ENCODE assay signal across 14 mouse cellular contexts in genomic region chr7:35996609-35997008, GRCm38 (mm10).
"Had no signal": no experiment of that assay in that cellular context is flagged by ENCODE, and none has a peak within 500 bp of the region (broad histone marks: within the 10 kb centered on the region; RNA-seq: fewer than 3 reads in every experiment).

No protein-coding gene starts in this region.

- H3K4me2 ChIP-seq: limb, embryonic 13.5 days; liver, embryonic 12.5 days; liver, embryonic 15.5 days; midbrain, embryonic 11.5 days had no signal

- H3K27ac ChIP-seq: limb, embryonic 13.5 days; liver, embryonic 12.5 days; liver, embryonic 15.5 days had no signal

- H3K4me1 ChIP-seq: liver, embryonic 12.5 days; liver, embryonic 15.5 days had no signal

- H3K9ac ChIP-seq: limb, embryonic 13.5 days; liver, embryonic 12.5 days; liver, embryonic 15.5 days had no signal

- H3K27me3 ChIP-seq: limb, embryonic 13.5 days; liver, embryonic 12.5 days; liver, embryonic 15.5 days had no signal

- H3K9me3 ChIP-seq: limb, embryonic 13.5 days; liver, embryonic 12.5 days; liver, embryonic 15.5 days had no signal

- DNase-seq: kidney, adult 18-20 months; kidney, adult 9 months; kidney, postnatal 14 days; kidney, postnatal 4 days; left cerebral cortex, postnatal 4 days; liver; midbrain, embryonic 14.5 days; thymus, postnatal 25 days had no signal

- ATAC-seq: inflammation-experienced regulatory T-cells, adult 6 months; intestine, embryonic 16.5 days; liver, embryonic 12.5 days had no signal

- H3K36me3 ChIP-seq: limb, embryonic 13.5 days; liver, embryonic 12.5 days; liver, embryonic 15.5 days had no signal

- H3K4me3 ChIP-seq: limb, embryonic 13.5 days; liver, embryonic 12.5 days; liver, embryonic 15.5 days had no signal
